Mouse (Mus musculus): ENCODE measurements around the gene Kif19a.

DNA sequence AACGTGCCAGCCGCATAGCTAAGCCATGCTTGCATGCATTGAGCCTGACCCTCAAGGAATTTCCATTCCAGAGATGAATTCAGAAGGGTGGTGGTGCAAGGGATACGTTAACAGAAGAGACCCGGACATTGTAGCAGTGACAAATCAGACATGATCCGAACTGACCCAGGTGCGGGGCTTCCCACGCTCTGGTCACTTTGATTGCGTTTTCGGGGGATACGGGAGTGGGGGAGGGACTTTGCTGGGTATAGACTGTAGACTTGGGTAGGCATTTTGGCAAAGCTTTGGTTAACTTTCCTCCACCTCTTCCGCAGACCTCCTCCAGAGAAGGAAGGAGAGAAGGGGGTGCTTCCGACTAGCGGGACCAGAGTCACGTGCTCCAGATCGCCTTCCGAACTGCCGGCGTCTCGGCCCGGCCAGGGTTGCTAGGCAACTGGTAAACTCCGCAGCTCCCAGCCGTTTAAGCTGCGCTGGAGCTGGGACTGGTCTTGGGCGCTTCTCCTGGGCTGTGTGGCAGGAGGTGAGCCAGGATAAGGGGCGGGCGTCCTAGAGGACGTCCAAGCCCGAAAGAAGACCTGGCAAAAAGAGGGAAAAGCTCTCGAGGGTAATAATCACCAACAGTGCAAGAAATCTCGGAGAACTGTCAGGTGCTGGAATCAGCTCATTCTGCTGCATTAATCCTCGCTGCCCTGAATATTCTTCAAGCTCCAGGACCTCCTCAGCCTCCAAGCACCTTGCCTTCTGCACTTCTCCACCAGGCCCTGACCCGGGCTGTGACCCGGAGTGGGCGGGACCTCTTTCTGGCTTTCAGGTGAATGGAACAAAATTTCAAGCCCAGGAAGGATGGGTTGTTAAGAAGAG lies 38.0 kb upstream of the Kif19a start, which contains the start of gene Dnaic2:
- TF ChIP-seq POLR2A (IDR thresholded peaks at IDR 0.05; ENCODE audit: control insufficient read depth, extremely low read depth, insufficient read depth, low read length, poor library complexity), result no peak
- TF ChIP-seq CTCF (IDR thresholded peaks at IDR 0.05; ENCODE audit: borderline replicate concordance, control insufficient read depth, extremely low read depth, insufficient read depth, low read length, poor library complexity), result no peak

Measured in thymus, adult 2 months (tissue).